Mouse (Mus musculus): ENCODE data around the gene Cux2. TPM values are rescaled to one million over a fixed set of nuclear protein-coding genes. Genes with fewer than 3 reads are reported as not detected.

The Cux2 gene
- polyA plus RNA-seq, 1 experiment from 2014 or later = 2.3 TPM

- 56% methylated on average over 6 of the region's 6 CpGs for WGBS
- no peak for ATAC-seq (ENCODE audit: low read depth)
- Histone ChIP-seq H3K4me2 (ENCODE audit: low read depth, low read length) (no peak overlapping the region), H3K27ac (ENCODE audit: low read length) (no peak overlapping the region), H3K27me3 (ENCODE audit: control insufficient read depth, insufficient read depth, low read depth, low read length) (no peaks in the 10 kb centered on the region), H3K9ac (ENCODE audit: low read length) (no peak overlapping the region), H3K4me1 (replicated peaks; ENCODE audit: control insufficient read depth, insufficient read depth, low read length) (0 out of 2 replicates have a peak, but pooled peaks cover 3% of the 10 kb centered on the region), H3K9me3 (ENCODE audit: control insufficient read depth, low read length) (no peaks in the 10 kb centered on the region), H3K4me3 (ENCODE audit: low read length) (no peak overlapping the region), H3K36me3 (ENCODE audit: control insufficient read depth, insufficient read depth, low read length) (no peaks in the 10 kb centered on the region)
Observed at GRCm38 (mm10) chr5:122016744-122017143, 33.2 kb downstream of the Cux2 start.

- Histone ChIP-seq H3K4me3 (ENCODE audit: low read length) (no peak overlapping the region), H3K27me3 (ENCODE audit: control insufficient read depth, insufficient read depth, low read depth, low read length) (no peaks in the 10 kb centered on the region), H3K9me3 (ENCODE audit: control insufficient read depth, low read length) (no peaks in the 10 kb centered on the region), H3K27ac (ENCODE audit: low read length) (no peak overlapping the region), H3K4me2 (ENCODE audit: low read depth, low read length) (no peak overlapping the region), H3K36me3 (ENCODE audit: control insufficient read depth, insufficient read depth, low read length) (no peaks in the 10 kb centered on the region), H3K9ac (ENCODE audit: low read length) (no peak overlapping the region), H3K4me1 (replicated peaks; ENCODE audit: control insufficient read depth, insufficient read depth, low read length) (0 out of 2 replicates have a peak, but pooled peaks cover 3% of the 10 kb centered on the region)
- no peak for ATAC-seq (ENCODE audit: low read depth)
- WGBS = 63% methylated on average over 17 of the region's 17 CpGs
Observed at GRCm38 (mm10) chr5:122015149-122015548, 34.8 kb downstream of the Cux2 start.

GRCm38 (mm10) chr5:122014671-122015070 lies 35.2 kb downstream of the Cux2 start:
- Histone ChIP-seq H3K27ac (ENCODE audit: low read length) (no peak overlapping the region), H3K36me3 (ENCODE audit: control insufficient read depth, insufficient read depth, low read length) (no peaks in the 10 kb centered on the region), H3K4me3 (ENCODE audit: low read length) (no peak overlapping the region), H3K27me3 (ENCODE audit: control insufficient read depth, insufficient read depth, low read depth, low read length) (no peaks in the 10 kb centered on the region), H3K9me3 (ENCODE audit: control insufficient read depth, low read length) (no peaks in the 10 kb centered on the region), H3K9ac (ENCODE audit: low read length) (no peak overlapping the region), H3K4me2 (ENCODE audit: low read depth, low read length) (no peak overlapping the region), H3K4me1 (replicated peaks; ENCODE audit: control insufficient read depth, insufficient read depth, low read length) (0 out of 2 replicates have a peak, but pooled peaks cover 3% of the 10 kb centered on the region)
- no peak for ATAC-seq (ENCODE audit: low read depth)
- 81% methylated on average over 8 of the region's 8 CpGs for WGBS

- H3K4me2 ChIP-seq (ENCODE audit: low read depth, low read length) = no peak overlapping the region
- no peaks in the 10 kb centered on the region for H3K4me1 ChIP-seq (replicated peaks; ENCODE audit: control insufficient read depth, insufficient read depth, low read length)
- no peak for ATAC-seq (ENCODE audit: low read depth)
- H3K36me3 ChIP-seq (ENCODE audit: control insufficient read depth, insufficient read depth, low read length) = no peaks in the 10 kb centered on the region
- H3K9ac ChIP-seq (ENCODE audit: low read length) = no peak overlapping the region
- no peak overlapping the region for H3K27ac ChIP-seq (ENCODE audit: low read length)
- no peak overlapping the region for H3K4me3 ChIP-seq (ENCODE audit: low read length)
- WGBS = 35% methylated on average over 9 of the region's 9 CpGs
- no peaks in the 10 kb centered on the region for H3K9me3 ChIP-seq (ENCODE audit: control insufficient read depth, low read length)
- no peaks in the 10 kb centered on the region for H3K27me3 ChIP-seq (ENCODE audit: control insufficient read depth, insufficient read depth, low read depth, low read length)
Observed at GRCm38 (mm10) chr5:122011289-122011688, 38.6 kb downstream of the Cux2 start.

GRCm38 (mm10) chr5:122007946-122008441 lies 41.9 kb downstream of the Cux2 start:
- Histone ChIP-seq H3K4me3 (ENCODE audit: low read length) (no peak overlapping the region), H3K36me3 (ENCODE audit: control insufficient read depth, insufficient read depth, low read length) (no peaks in the 10 kb centered on the region), H3K9me3 (ENCODE audit: control insufficient read depth, low read length) (no peaks in the 10 kb centered on the region), H3K4me2 (ENCODE audit: low read depth, low read length) (no peak overlapping the region), H3K4me1 (replicated peaks; ENCODE audit: control insufficient read depth, insufficient read depth, low read length) (no peaks in the 10 kb centered on the region), H3K27me3 (ENCODE audit: control insufficient read depth, insufficient read depth, low read depth, low read length) (no peaks in the 10 kb centered on the region), H3K9ac (ENCODE audit: low read length) (no peak overlapping the region), H3K27ac (ENCODE audit: low read length) (no peak overlapping the region)
- 78% methylated on average over 10 of the region's 10 CpGs for WGBS
- no peak for ATAC-seq (ENCODE audit: low read depth)

GRCm38 (mm10) chr5:122003460-122003859 lies 46.4 kb downstream of the Cux2 start:
- WGBS = 46% methylated on average over 6 of the region's 6 CpGs

GRCm38 (mm10) chr5:122002148-122002547 lies 47.8 kb downstream of the Cux2 start:
- Histone ChIP-seq H3K9ac (ENCODE audit: low read length) (no peak overlapping the region), H3K4me3 (ENCODE audit: low read length) (no peak overlapping the region), H3K27me3 (ENCODE audit: control insufficient read depth, insufficient read depth, low read depth, low read length) (no peaks in the 10 kb centered on the region), H3K4me2 (ENCODE audit: low read depth, low read length) (no peak overlapping the region), H3K36me3 (ENCODE audit: control insufficient read depth, insufficient read depth, low read length) (no peaks in the 10 kb centered on the region), H3K4me1 (replicated peaks; ENCODE audit: control insufficient read depth, insufficient read depth, low read length) (no peaks in the 10 kb centered on the region), H3K27ac (ENCODE audit: low read length) (no peak overlapping the region), H3K9me3 (ENCODE audit: control insufficient read depth, low read length) (no peaks in the 10 kb centered on the region)
- no peak for ATAC-seq (ENCODE audit: low read depth)
- 42% methylated on average over 18 of the region's 18 CpGs for WGBS

More at GRCm38 (mm10) chr5:122003460-122003859, 46.4 kb downstream of the Cux2 start:
- Histone ChIP-seq H3K27me3 (ENCODE audit: control insufficient read depth, insufficient read depth, low read depth, low read length) (no peaks in the 10 kb centered on the region), H3K9me3 (ENCODE audit: control insufficient read depth, low read length) (no peaks in the 10 kb centered on the region), H3K4me3 (ENCODE audit: low read length) (no peak overlapping the region), H3K4me2 (ENCODE audit: low read depth, low read length) (no peak overlapping the region), H3K36me3 (ENCODE audit: control insufficient read depth, insufficient read depth, low read length) (no peaks in the 10 kb centered on the region), H3K9ac (ENCODE audit: low read length) (no peak overlapping the region), H3K27ac (ENCODE audit: low read length) (no peak overlapping the region), H3K4me1 (replicated peaks; ENCODE audit: control insufficient read depth, insufficient read depth, low read length) (no peaks in the 10 kb centered on the region)
- no peak for ATAC-seq (ENCODE audit: low read depth)

- Histone ChIP-seq H3K27me3 (ENCODE audit: control insufficient read depth, insufficient read depth, low read depth, low read length) (no peaks in the 10 kb centered on the region), H3K4me1 (replicated peaks; ENCODE audit: control insufficient read depth, insufficient read depth, low read length) (no peaks in the 10 kb centered on the region), H3K36me3 (ENCODE audit: control insufficient read depth, insufficient read depth, low read length) (no peaks in the 10 kb centered on the region), H3K9ac (ENCODE audit: low read length) (no peak overlapping the region), H3K27ac (ENCODE audit: low read length) (no peak overlapping the region), H3K4me3 (ENCODE audit: low read length) (no peak overlapping the region), H3K9me3 (ENCODE audit: control insufficient read depth, low read length) (no peaks in the 10 kb centered on the region), H3K4me2 (ENCODE audit: low read depth, low read length) (no peak overlapping the region)
- no peak for ATAC-seq (ENCODE audit: low read depth)
- WGBS = 82% methylated on average over 9 of the region's 9 CpGs
Observed at GRCm38 (mm10) chr5:122001311-122001710, 48.6 kb downstream of the Cux2 start.

GRCm38 (mm10) chr5:122000381-122000780 lies 49.5 kb downstream of the Cux2 start:
- Histone ChIP-seq H3K36me3 (ENCODE audit: control insufficient read depth, insufficient read depth, low read length) (no peaks in the 10 kb centered on the region), H3K27me3 (ENCODE audit: control insufficient read depth, insufficient read depth, low read depth, low read length) (no peaks in the 10 kb centered on the region), H3K27ac (ENCODE audit: low read length) (no peak overlapping the region), H3K4me2 (ENCODE audit: low read depth, low read length) (no peak overlapping the region), H3K9ac (ENCODE audit: low read length) (no peak overlapping the region), H3K4me1 (replicated peaks; ENCODE audit: control insufficient read depth, insufficient read depth, low read length) (no peaks in the 10 kb centered on the region), H3K4me3 (ENCODE audit: low read length) (no peak overlapping the region), H3K9me3 (ENCODE audit: control insufficient read depth, low read length) (no peaks in the 10 kb centered on the region)
- no peak for ATAC-seq (ENCODE audit: low read depth)
- WGBS = 83% methylated on average over 16 of the region's 16 CpGs
